Mouse (Mus musculus) ES-E14 (cell line): ENCODE measurements at regions not wholly inside any gene's neighbourhood (a gene's known extent, or its start where the extent isn't known, plus 50 kb on each side); places are given as distances from the start of the nearest gene placed in this dataset.

Experiments used
- DNase-seq: peaks from one replicate; pipeline ENCODE4 v3.0.0-alpha.2; 2013; ENCODE audit warnings: low read depth, low spot score
- H3K27ac ChIP-seq: 2 replicates; pipeline ENCODE4 v1.5.1; 2012; ENCODE audit warnings: low read depth, mild to moderate bottlenecking, low read length, moderate library complexity, mixed read lengths; ENCODE audit not compliant: poor library complexity, insufficient read depth, severe bottlenecking
- H3K36me3 ChIP-seq: 2 replicates; pipeline ENCODE4 v1.6.1; 2012; ENCODE audit warnings: mild to moderate bottlenecking, low read length, moderate library complexity, mixed read lengths; ENCODE audit not compliant: control insufficient read depth, poor library complexity, insufficient read depth, severe bottlenecking
- H3K4me1 ChIP-seq, 2 experiments: fragments of 150-350 bp in 1 of 2; sonication (generic) in 1 of 2; 2 replicates each; pipeline ENCODE4 v1.6.1; 2012; ENCODE audit warnings: low read length in 2 of 2, mild to moderate bottlenecking in 1 of 2, mixed read lengths in 1 of 2; ENCODE audit not compliant: control insufficient read depth in 2 of 2, insufficient read depth in 2 of 2, poor library complexity in 1 of 2
- H3K4me3 ChIP-seq, 2 experiments: fragments of 150-350 bp in 1 of 2; sonication (generic) in 1 of 2; 2 replicates each; pipeline ENCODE4 v1.5.1; 2012; ENCODE audit warnings: low read length in 2 of 2, low read depth in 1 of 2, mild to moderate bottlenecking in 1 of 2, mixed read lengths in 1 of 2; ENCODE audit not compliant: insufficient read depth in 1 of 2, poor library complexity in 1 of 2, severe bottlenecking in 1 of 2
- H3K9ac ChIP-seq: 2 replicates; pipeline ENCODE4 v1.6.1; 2012; ENCODE audit warnings: low read depth, mild to moderate bottlenecking, low read length, mixed read lengths; ENCODE audit not compliant: poor library complexity, insufficient read depth, severe bottlenecking
- H3K9me3 ChIP-seq: fragments of 150-350 bp; sonication (generic); 2 replicates; pipeline ENCODE4 v1.6.1; 2012; ENCODE audit warnings: low read depth, mild to moderate bottlenecking, low read length; ENCODE audit not compliant: control insufficient read depth, insufficient read depth
- CHD2 ChIP-seq: IDR thresholded peaks from 2 replicates; pipeline ENCODE4 v1.6.1; 2014; ENCODE audit warnings: mild to moderate bottlenecking, low read depth, low read length, inconsistent platforms
- HCFC1 ChIP-seq: IDR thresholded peaks from 2 replicates; pipeline ENCODE4 v1.6.1; 2012; ENCODE audit warnings: low read length, inconsistent platforms, borderline replicate concordance; ENCODE audit not compliant: insufficient read depth
- MAFK ChIP-seq: IDR thresholded peaks from 2 replicates; pipeline ENCODE4 v1.6.1; 2014; ENCODE audit warnings: mild to moderate bottlenecking, low read depth, low read length, inconsistent platforms; ENCODE audit not compliant: insufficient read depth
- ZC3H11A ChIP-seq: IDR thresholded peaks from 2 replicates; pipeline ENCODE4 v1.6.1; 2012; ENCODE audit warnings: low read depth, mild to moderate bottlenecking, inconsistent platforms, low read length, borderline replicate concordance
- ZNF384 ChIP-seq: IDR thresholded peaks from 2 replicates; pipeline ENCODE4 v1.6.1; 2012; ENCODE audit warnings: low read depth, low read length, inconsistent platforms
- in situ Hi-C, 2 experiments: fragments of 600-800 bp; cut with MboI; formaldehyde crosslinking; loops; one replicate each; pipeline ENCODE4 v1.15.1; 2025; ENCODE audit warnings: low sequenced_read_pairs in 2 of 2, inconsistent platforms in 1 of 2; ENCODE audit not compliant: unreplicated experiment in 2 of 2

GRCm38 (mm10) chr14:118393676-118394075 lies 126.9 kb downstream of the Gm9376 start:
- in situ Hi-C loops = no loop called here
- H3K9me3 ChIP-seq = no peaks in the 10 kb centered on the region
- no peak for TF ChIP-seq CHD2
- TF ChIP-seq HCFC1 = no peak
- no peak for TF ChIP-seq MAFK
- TF ChIP-seq ZC3H11A = no peak
- no peak for DNase-seq
- H3K36me3 ChIP-seq = no peaks in the 10 kb centered on the region
- H3K9ac ChIP-seq = no peak overlapping the region
- no peak overlapping the region for H3K27ac ChIP-seq
- H3K4me1 ChIP-seq = 0 out of 4 replicates have a peak, but pooled peaks cover 0 to 4% of the 10 kb centered on the region in 2 experiments
- H3K4me3 ChIP-seq = no peak overlapping the region

- in situ Hi-C loops = no loop called here
- H3K9ac ChIP-seq = no peak overlapping the region
- H3K4me3 ChIP-seq = no peak overlapping the region
- no peak for DNase-seq
- peaks cover 0 to 2% of the 10 kb centered on the region in 2 experiments; a peak in 1 of 4 replicates for H3K4me1 ChIP-seq
- H3K27ac ChIP-seq = no peak overlapping the region
- TF ChIP-seq HCFC1 (no peak), MAFK (no peak), ZC3H11A (no peak), CHD2 (no peak), ZNF384 (no peak)
- H3K9me3 ChIP-seq = no peaks in the 10 kb centered on the region
- no peaks in the 10 kb centered on the region for H3K36me3 ChIP-seq
Measured at GRCm38 (mm10) chr14:118414275-118414674, 147.5 kb downstream of the Gm9376 start.

GRCm38 (mm10) chr14:118416163-118416562 lies 149.4 kb downstream of the Gm9376 start:
- peak; percentile 60 for DNase-seq

GRCm38 (mm10) chr14:118419442-118420193 lies 152.9 kb downstream of the Gm9376 start:
- H3K9ac ChIP-seq = no peak overlapping the region
- H3K27ac ChIP-seq = no peak overlapping the region
- in situ Hi-C loops = no loop called here
- H3K4me3 ChIP-seq = no peak overlapping the region
- H3K36me3 ChIP-seq = no peaks in the 10 kb centered on the region
- H3K4me1 ChIP-seq = peaks cover 0 to 2% of the 10 kb centered on the region in 2 experiments; a peak in 1 of 4 replicates
- peaks cover 2% of the 10 kb centered on the region; the same call in 1 of the 2 replicates for H3K9me3 ChIP-seq
- no peak for DNase-seq
- TF ChIP-seq ZNF384 (no peak), ZC3H11A (no peak), HCFC1 (no peak), MAFK (no peak), CHD2 (no peak)

More at GRCm38 (mm10) chr14:118416163-118416562, 149.4 kb downstream of the Gm9376 start:
- Histone ChIP-seq H3K4me1 (peaks cover 0 to 2% of the 10 kb centered on the region in 2 experiments; a peak in 1 of 4 replicates), H3K9ac (no peak overlapping the region), H3K4me3 (no peak overlapping the region), H3K27ac (no peak overlapping the region), H3K36me3 (no peaks in the 10 kb centered on the region), H3K9me3 (peaks cover 2% of the 10 kb centered on the region; the same call in 1 of the 2 replicates)
- TF ChIP-seq HCFC1 (no peak), MAFK (no peak), ZNF384 (no peak), ZC3H11A (no peak), CHD2 (no peak)
- in situ Hi-C loops = no loop called here
